Mouse (Mus musculus): Measurements from ENCODE around the gene Exosc5. TPM values are rescaled to one million over a fixed set of nuclear protein-coding genes. Genes with fewer than 3 reads are reported as not detected.

The Exosc5 gene
- polyA plus RNA-seq (2015; fragmentation: Nextera tagmentation; extraction: Ambion mirVana), result 146 and 147 TPM in 2 replicates

DNA sequence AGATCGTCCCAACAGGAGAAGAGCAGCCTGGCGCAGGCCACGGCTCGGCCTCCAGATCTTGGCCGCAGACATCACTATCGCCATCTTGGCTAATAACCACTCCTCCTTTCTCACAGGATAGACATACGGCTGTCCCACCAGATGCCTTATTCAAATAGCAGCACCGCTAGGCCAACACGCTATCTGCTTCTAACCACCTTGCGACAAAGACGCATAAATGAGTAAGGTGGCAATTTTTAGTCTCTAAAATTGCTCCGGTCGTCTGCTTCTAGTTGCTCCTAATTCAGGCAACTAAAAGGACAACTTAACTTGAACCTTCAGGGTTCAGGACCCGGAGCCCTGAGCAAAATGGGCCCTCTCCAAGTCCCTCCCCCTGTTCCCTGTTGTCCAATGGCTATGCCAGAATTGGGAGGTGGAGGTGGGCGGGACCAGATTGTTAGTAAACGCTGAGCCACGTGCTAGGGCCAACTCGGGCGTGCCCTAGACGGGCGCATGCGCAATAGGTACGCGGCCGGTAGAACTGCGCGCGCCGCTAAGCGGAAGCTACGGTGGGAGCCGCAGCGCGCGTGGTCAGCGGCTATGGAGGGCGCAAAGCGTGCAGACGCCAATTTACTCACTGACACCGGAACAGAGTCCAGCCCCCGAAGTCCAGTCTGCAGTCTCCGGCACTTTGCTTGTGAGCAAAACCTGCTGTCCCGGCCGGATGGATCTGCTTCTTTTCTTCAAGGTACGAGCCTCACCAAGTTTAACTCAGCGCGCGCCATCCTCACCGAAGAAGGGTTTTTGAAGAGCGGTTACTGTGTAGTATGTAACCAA is at the start of gene Exosc5, which contains the start of gene Bckdha:
Gene Exosc5, plus strand, starts transcription at position 508 of the 816 bp plus-strand sequence.
Gene Bckdha, minus strand, starts transcription at position 325 of the 816 bp plus-strand sequence.
- DNase-seq (ENCODE audit: low spot score), result peak; percentile 100

DNA sequence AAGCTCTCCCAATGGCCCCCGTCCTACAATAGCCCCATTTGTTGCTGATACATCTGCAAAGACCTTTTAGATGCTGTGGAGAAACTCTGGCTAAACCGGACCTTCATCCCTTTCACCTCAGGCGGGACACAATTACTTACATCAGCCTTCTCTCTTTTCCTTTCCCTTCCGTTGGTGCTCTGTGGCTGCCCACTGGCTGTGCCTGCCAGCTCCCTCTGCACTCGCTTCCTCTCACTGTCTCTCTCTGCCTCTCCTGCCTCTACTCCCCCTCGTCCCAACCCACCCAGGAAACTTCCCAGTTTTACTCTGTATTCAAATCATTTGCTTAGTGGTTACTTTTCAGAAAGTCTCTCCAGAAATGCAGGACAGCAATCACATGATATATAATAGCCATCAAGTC is 48.9 kb upstream of the Exosc5 start:
- no peak for DNase-seq (ENCODE audit: low spot score)

GRCm38 (mm10) chr7:25611501-25611900 is 47.5 kb upstream of the Exosc5 start:
- no peak for DNase-seq (ENCODE audit: low spot score)

- DNase-seq (ENCODE audit: low spot score), result no peak
Observed at GRCm38 (mm10) chr7:25614086-25614485, 44.9 kb upstream of the Exosc5 start.

DNA sequence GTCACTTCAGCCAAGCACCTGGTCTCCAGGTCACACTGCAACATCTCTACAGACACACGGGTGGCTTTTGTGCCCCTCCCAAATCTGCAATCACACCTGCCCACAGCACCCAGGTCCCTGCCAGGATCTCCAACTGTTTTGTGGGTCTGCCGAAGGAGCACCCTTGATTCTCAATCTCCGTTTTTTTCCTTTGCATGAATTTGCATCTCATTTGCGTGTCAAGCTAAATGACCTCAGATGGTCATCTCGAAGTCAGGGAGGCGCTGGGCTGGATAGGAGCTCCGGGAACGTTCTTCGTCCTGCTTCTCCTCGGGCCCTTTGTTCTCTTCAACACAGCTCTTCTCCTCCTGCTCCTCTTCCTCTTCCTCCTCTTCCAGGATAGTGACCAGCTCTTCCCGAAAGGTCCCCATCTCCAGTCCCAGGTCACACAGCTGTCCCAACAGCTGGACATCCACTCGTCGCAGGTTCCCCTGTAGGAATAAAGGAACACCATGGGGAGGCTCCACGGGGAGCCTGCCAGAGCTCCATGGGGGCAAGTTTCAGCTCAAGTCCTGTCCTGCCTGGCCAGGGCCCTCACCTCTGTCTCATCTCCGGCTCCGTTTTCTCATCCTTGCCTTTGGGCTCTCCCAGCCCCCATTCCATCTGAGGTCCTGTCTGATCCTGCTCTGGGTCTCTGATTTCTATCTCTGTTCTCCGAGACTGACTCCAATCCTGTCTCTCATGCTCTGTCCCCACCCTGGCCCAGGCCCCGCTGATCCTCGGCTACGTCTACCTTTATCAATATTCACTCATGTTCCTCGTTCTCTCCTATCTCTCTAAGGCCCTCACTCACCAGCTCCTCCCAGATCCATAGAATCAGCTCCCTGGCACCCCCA is 43.9 kb upstream of the Exosc5 start:
- DNase-seq (ENCODE audit: low spot score), result no peak

DNA sequence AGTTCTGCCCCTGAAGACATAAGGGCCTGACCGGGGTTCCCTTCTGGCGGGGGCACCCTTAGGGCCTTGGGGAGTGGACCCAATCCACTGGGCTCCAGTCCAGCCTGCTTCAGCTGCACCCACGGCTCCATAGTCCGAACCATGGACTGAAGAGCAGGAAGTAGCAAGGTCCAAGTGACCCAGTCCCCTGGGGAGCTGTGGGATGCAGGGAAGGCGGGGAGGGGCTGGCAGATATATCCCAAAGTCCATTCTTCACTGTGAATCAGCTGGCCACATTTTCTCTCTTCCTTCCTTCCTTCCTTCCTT is 43.3 kb upstream of the Exosc5 start, which contains the start of gene Erich4:
Gene Erich4, minus strand, starts transcription at position 187 of the 306 bp plus-strand sequence.
- DNase-seq (ENCODE audit: low spot score), result no peak

DNA sequence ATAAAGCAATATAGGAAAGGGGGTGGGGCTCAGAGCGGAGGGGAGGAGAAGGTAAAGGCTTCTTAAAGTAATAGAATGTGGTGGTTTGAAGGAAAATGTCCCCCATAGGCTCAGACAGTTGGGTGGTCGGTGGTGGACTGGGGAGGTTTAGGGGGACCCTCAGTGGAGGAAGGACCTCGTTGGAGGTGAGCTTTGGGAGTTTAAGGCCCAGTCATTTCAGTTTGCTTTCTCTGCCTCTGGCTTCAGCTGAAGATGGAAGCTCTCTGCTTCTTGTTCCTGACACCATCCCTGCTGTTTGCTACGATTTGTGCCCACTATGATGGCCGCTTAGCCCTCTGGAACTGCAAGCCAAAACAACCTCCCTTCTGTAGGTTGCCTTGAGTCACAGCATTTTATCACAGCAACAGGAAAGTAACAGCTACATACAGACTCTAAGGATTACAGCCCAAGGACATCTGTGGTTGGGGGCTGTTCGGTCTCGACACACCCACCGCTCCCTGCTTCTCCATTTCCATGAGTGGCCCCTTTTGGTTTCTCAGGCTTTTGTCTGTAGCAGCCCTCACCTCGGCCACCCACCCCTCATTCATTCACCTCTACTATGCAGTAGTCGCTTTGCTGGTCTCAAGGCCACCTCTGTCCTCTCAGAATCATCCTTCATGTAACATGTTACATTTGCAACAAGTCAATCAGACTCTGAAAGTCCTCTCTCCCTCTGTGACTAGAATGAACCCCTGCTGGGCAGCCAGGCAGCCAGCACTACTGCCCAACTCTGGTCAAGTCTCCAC is 41.4 kb upstream of the Exosc5 start:
- DNase-seq (ENCODE audit: low spot score), result no peak

- peak; percentile 97 for DNase-seq (ENCODE audit: low spot score)
Observed at GRCm38 (mm10) chr7:25618865-25619721, 39.9 kb upstream of the Exosc5 start, which contains the start of gene Dmac2. Gene Dmac2 (plus strand): TSS chr7:25619414.

DNA sequence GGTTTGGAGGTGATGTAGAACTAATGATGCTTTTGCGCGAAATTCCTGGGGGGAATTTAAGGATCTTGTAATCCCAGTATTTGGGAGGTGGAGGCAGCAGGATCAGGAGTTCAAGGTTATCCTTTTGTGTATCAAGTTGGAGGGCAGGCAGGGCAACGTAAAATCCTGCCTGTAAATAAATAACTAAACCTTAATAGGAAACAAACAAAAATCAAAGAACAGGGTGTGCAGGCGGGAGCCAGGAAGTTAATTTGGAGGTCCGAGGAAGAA is 39.3 kb upstream of the Exosc5 start:
- no peak for DNase-seq (ENCODE audit: low spot score)

DNA sequence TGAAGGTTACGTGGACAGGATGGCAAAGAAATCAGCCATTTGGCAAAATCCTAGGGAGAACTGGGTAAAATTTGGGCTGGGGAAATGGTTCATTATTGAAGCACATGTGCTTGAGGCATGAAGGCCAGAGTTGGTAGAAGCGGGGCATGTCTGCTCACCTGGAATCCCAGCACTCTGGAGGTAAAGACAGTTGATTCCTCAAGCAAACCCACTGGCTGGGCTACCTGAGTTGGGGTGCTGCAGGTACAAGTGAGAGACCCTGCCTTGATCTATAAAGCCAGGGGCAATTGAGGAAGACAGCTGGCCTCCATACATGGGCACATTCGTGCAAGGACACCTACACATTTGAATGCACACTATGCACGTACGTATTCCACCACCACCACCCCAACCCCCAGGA is 38.9 kb upstream of the Exosc5 start:
- DNase-seq (ENCODE audit: low spot score), result no peak

- no peak for DNase-seq (ENCODE audit: low spot score)
Observed at GRCm38 (mm10) chr7:25620751-25621150, 38.2 kb upstream of the Exosc5 start.

DNA sequence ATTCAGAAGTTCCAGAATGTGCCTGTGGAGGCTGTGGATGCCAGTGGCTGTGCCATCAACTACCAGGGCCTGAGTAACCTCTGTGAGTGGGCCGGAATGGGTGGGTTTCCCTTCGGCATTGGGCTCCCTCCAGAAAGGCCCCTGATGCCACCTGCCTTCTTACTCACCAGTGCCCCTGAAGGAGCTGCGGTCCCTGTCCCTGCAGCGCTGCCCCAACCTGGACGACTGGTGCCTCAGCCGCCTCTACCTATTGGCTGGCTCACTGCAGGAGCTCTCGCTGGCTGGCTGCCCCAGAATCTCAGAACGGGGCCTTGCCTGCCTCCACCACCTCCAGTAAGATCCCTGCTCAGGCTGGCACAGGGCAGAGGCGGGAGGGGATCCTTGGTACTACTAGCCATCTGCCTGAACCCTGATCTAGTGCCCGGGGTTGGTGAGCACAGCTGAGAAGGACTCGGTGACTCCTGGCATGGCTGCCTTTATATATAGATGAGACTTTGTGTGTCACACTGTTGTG is 35.0 kb upstream of the Exosc5 start:
- DNase-seq (ENCODE audit: low spot score), result no peak

DNA sequence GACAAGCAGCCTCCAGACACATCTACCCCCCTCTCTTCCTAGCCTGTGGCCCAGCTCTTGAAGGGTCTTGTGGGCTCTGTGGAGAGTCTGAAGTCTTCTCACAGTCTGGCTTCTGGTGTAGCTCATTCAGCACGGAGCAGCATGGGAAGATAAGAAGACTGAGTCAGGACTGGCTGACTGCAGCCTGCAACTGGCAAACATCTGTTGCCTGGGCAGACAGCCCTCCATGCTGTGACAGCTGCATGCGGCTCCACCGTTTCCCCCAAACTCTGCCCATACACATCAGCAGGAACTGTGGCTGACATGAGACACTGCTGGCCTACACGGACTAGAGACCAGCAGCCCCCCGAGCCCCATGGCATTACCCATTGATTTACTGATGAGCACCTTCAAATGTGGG is 34.1 kb upstream of the Exosc5 start:
- peak; percentile 34 for DNase-seq (ENCODE audit: low spot score)

- DNase-seq (ENCODE audit: low spot score), result peak; percentile 66
Observed at GRCm38 (mm10) chr7:25625594-25626250, 33.2 kb upstream of the Exosc5 start.

DNA sequence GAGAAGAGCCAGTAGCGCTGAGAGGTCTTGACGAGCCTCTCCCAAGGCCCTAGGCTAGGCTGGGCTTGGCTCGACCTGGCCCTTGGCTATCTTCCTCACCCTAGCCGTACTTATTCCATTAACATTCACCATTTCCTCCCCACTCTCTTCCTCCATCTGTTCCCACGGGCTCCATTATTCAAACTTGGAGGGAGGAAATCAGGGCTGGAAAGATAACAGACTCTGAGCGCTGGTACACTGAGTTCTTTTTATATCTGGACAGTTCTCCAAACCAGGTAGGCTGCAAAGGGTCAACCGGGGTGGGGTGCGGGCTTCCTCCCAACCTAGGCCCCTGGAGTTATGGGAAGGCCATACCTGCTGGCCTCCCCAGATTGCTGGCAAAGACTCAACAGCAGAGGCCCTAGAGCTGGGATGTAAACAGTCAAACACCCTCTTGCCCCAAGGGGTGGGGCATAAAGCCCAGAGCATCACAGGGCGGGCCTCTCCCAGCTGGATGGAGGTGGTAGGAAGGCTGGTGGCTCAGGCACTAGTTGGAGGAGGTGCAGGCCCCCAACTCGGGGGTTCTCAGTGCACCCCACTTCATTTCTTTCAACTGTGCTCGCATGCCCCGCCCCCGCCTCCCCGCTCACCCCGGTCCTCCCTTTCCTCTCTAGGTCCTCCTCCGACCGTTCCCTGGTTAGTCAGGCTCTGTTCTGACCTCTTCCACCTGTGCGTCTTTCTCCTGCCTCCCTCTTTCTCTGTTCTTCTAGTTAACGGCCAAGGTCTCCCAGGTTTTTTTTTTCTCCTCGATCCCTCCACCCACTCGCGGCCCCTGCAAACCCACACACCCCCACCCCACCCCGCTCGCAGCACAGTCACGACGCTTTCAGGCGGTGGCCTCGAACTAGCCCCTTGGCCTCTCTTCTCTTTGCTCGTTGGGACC is 32.2 kb upstream of the Exosc5 start, which contains the start of gene B3gnt8:
Gene B3gnt8, plus strand, starts transcription at position 146 of the 922 bp plus-strand sequence.
- DNase-seq (ENCODE audit: low spot score), result peak; percentile 64

- DNase-seq (ENCODE audit: low spot score), result peak; percentile 64
Observed at GRCm38 (mm10) chr7:25627431-25628322, 31.3 kb upstream of the Exosc5 start.

DNA sequence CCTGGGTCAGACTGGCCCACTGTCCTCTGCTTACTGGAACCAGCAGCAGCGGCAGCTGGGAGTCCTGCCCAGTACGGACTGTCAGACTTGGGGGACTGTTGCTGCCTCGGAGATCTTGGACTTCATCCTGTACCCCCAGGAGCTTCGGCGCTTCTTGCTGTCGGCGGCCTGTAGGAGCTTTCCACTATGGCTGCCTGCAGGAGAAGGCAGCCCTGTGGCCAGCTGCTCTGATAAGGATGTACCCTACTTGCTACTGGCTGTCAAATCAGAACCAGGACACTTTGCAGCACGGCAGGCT is 30.7 kb upstream of the Exosc5 start:
- DNase-seq (ENCODE audit: low spot score), result no peak

- no peak for DNase-seq (ENCODE audit: low spot score)
Observed at GRCm38 (mm10) chr7:25632679-25633078, 26.3 kb upstream of the Exosc5 start.

All from thymus, postnatal 0 days (tissue).